Mouse (Mus musculus) spleen, adult 18-20 months (tissue): ENCODE data around the gene Mgme1.

Experiments
- DNase-seq, 2 experiments: peaks; one replicate each; pipeline ENCODE4 v3.0.0; 2022; ENCODE audit warnings: mixed read lengths in 2 of 2

Gene Mgme1

DNA sequence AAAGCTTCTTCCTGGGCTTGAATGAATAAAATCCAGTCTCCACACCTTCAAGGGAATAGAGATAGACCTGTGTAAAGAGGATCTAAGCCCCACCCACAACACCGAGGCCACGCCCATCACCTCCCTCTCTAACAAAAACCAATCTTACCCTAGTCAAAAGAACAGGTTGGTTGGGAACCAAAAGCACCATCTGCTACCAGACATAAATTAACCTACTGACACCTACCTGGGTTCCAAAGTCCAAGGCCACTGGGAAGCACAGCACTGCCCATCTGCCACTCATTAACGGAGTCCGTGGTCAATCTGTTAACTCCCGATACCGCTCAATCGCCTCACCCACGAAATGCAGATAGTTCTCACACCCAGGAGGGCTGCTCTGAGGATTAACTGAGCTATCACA, 38.1 kb downstream of the Mgme1 start:
- DNase-seq, result no peak

DNA sequence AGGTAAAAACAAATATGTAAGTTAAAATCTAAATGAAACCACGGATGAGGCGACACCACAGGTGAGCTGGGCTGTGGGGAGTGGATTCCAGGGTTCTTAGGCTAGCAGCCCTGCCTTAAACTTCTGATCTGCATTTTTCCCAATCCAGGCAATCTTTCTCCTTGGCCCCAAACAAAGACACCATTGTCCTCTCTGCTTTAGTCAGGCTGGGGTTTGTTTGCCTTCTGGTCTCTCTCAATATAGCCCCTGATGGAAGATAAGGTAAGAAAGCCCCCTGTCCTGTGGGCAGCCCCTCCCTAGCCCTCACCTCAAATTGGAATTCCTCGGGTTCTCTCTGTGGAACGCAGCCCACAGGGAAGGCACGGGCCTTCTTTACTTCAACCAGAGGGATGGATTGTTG, 39.8 kb downstream of the Mgme1 start:
- DNase-seq, result no peak

DNA sequence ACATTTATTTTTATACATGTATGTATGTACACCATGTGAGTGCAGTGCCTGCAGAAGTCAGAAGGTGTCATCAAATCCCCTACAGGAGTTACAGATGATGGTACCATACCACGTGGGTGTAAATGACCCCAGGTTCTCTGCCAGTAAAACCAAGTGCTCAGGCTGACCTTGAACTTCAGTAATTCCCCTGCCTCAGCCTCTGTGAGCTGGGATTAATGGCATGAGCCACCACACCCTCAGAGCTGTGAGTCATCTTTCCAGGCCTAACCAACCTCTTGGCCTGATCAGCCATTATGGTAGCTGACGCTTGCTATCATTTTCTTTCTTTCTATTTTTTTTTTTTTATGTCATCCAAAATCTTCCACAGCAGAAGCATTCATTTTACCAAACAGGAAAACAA, 40.9 kb downstream of the Mgme1 start:
- no peak for DNase-seq

DNA sequence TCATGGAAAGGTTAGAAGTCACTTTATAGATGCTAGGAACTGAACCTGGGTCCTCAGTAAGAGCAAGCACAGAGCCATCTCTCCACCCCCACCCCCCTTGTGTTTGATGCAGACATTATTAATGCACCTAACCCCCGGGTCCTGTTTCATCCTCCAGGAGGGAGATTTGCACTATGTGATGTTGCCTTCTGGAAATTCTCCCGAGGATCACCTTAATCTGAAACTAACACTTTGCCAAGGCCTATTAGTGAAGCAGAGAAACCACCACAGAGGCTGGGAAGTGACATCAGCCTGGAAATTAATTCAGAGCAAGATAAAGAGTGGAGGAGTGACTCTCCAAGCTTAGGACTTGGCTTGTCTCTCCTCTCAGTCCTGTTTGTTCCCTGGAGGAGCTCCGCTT, 53.8 kb downstream of the Mgme1 start:
- no peak for DNase-seq

DNA sequence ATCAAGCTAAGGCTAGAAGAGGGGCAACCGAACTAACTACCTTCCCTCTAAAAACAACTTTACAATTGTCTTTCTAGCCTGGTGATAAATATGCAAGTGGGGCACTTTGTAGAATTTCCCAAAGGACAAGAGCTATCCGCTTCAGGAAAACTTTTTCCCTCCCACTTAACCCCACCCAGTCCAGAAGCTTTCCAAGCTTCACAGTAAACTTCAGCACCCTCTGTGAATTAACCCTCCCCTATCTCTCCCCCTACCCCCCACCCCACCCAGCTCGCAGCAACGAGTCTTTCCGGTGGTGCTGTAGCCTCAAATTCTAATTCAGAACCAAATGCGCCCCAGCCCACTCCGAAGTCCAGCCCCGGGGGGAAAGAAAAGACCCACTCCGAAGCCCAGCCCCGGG, 59.0 kb downstream of the Mgme1 start:
- no peak for DNase-seq

DNA sequence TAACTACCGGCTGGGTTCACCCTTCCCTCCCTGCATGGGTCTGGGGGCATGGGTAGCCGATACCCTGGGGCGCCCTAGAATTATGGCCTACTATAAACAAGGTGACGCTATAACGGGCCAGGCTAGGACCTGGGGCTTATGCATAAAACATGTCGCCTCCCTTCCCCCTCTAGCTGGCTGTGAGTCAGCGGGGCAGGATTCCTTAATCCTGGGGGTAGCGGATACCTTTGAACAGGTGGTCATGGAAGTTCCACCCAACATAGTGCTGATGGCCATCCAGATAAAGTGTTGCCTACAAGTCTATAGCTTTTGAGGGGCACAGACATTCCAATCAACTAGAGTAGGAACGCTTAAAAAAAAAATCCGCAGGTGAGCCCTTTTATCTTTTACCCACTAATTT, 59.5 kb downstream of the Mgme1 start:
- DNase-seq, result no peak

DNA sequence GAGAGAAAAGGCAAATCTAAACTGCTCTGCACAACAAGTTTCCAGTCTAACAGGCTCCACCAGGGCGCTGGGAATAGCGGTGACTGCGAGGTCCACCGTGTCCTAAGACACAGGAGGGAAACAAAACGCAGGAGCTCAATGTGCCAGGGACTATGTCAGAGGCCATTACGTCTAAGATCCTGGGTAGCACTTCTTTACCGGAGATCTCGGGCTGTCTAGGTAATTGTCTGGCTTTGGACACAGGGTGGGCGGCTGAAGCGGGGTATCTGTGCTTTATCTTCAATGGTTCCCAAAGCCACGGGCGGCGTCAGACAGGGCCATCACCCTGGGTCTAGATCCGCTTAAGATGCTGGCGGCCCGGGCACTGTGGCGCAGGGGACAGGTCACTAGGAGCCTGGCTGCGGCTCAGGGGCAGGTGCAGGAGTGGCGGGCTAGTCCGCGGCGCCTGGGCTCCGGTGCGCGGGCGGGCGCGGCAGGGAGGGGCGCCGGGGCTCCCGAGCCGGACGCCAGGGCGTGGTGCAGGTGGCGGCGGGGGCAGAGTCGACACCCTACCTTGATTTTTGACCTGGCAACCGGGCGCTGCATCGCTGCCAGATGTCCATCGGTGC, 60.0 kb downstream of the Mgme1 start:
- peak in 1 of 2 experiments; percentile 13 for DNase-seq
